Mouse (Mus musculus) left cerebral cortex, adult 18-20 months (tissue): ENCODE data around the gene Sf3b2. TPM values are rescaled to one million over a fixed set of nuclear protein-coding genes. Genes with fewer than 3 reads are reported as not detected.
"Not testable (repeated sequence)": the region's sequence is repeated elsewhere in the genome, so short reads cannot be mapped to it uniquely, and the experiment has no call there.

Source experiments
- DNase-seq, 2 experiments: peaks; one replicate each; pipeline ENCODE4 v3.0.0; 2021 to 2022; ENCODE audit warnings: low spot score in 2 of 2, mixed read lengths in 1 of 2
- total RNA-seq, 2 experiments: library from RNA; stranded (reverse); gene quantifications; 2 replicates each; pipeline ENCODE4 v1.2.3; 2021

Gene Sf3b2
- total RNA-seq, 2 experiments from 2014 or later = 209 to 213 TPM

- no peak for DNase-seq
Observed at GRCm38 (mm10) chr19:5273916-5274315, 21.3 kb downstream of the Sf3b2 start.

- peak; percentile 73 to 87 for DNase-seq
Observed at GRCm38 (mm10) chr19:5272801-5273733, 22.2 kb downstream of the Sf3b2 start, which contains the start of gene Pacs1. Pacs1 (minus strand) TSS chr19:5273119.

- peak; percentile 12 to 20 for DNase-seq
Observed at GRCm38 (mm10) chr19:5272326-5272795, 22.9 kb downstream of the Sf3b2 start.

DNA sequence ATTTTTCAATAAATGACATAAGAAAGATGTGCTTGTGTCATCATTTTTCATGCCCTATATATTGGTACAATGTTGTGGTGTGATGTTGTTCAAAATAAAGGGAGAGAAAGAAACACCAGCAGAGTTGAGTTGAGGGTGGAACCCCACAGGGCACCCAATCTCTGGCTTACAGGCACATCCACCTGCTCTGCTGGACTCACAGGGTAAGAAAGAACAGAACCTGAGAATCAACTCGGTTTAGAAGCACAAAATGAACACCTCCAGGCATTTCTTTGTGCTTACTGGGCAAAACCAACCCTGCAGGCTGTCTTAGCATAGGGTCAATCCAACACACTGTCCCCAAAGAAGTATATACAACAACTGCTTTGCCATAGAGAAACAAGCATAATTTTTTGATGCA is 23.8 kb downstream of the Sf3b2 start:
- DNase-seq = no peak

- DNase-seq = no peak
Observed at GRCm38 (mm10) chr19:5269392-5269791, 25.9 kb downstream of the Sf3b2 start.

- no peak for DNase-seq
Observed at GRCm38 (mm10) chr19:5268875-5269274, 26.4 kb downstream of the Sf3b2 start.

DNA sequence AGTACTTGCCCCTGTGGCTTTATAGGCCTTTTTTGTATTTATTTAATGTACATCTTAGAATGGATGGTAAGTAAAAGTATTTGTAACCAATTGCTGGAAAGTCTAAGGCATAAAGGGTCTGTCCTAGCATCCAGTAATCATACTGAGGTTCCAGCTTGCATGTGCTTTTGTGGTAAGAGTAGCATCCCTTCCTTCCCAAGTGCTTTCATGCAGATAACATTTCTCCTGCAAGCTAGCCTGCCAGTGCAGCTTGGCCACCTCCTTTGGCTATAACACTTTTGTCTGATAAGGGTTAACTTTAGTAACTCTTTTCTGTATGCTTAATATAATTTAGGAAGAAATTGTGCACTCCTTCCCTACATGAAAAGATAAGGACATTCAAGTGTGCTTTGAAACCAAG is 27.2 kb downstream of the Sf3b2 start:
- DNase-seq = no peak

DNA sequence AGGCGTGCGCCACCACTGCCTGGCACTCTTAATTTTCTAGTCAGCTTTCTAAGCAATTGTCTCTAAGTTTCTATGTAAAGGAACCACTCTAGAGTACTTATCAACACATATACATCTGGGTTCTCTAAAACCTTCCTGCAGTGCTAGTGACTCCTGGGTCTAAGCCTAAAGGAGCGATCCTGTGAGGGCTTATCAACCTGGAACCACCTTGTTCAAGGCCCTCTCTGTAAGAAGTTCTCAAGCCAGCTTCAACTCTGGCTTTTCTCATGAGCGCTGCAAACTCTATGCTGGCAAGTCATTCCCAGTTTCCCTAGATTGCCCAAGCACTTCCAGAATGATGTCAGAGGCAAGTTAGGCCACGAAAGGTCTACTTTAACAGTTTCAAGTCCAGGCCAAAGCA is 28.2 kb downstream of the Sf3b2 start:
- no peak for DNase-seq

- DNase-seq = no peak
Observed at GRCm38 (mm10) chr19:5257140-5257539, 38.1 kb downstream of the Sf3b2 start.

DNA sequence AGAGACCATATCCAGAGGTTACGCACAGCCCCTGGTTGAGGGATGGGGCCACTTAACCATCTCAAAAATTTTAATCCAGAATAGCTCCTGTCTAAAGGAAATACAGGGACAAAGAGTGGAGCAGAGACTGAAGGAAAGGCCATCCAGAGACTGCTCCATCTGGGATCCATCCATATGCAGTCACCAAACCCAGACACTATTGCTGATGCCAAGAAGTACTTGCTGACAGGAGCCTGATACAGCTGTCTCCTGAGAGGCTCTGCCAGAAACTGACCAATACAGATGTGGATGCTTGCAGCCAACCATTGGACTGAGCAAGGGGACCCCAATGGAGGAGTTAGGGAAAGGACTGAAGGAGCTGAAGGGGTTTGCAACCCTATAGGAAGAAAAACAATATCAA is 58.3 kb downstream of the Sf3b2 start:
- DNase-seq = not testable (repeated sequence)

DNA sequence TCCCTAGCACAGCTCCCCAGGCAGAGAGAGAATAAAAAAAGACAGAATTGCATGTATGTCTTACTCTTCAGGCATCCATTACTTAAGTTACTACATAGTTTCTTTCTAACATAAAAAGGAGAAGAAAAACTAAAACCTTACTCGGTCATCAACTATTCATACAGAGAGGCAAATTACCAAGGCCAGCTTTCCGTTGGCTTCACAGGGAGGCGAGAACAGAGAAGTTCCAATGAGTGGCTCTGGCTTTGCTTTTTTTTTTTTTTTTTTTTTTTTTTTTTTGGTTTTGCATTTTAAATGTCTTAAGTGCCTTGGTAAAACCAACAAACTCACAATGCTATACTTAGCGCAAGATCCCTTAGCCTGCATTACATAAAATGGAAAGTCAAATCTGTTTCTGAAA is 62.6 kb downstream of the Sf3b2 start:
- no peak for DNase-seq

DNA sequence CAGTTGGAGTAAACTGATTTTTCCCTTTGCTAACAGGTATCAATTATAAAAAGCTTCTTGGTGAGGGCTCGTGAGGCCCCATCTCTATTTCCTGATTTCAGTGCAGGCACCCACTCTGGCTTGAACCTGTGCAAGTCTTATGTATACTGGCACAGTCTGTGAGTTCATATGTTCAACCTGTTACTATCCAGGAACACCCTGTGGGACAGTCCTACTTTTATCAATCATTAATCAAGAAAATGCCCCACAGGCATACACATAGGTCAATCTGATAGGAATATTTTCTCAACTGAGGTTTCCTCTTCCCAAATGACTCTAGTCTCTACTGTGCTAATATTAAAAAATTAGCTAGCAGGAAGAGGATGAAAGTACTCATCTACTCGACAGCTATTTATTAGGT is 65.1 kb downstream of the Sf3b2 start:
- DNase-seq = no peak

GRCm38 (mm10) chr19:5224624-5225023 is 70.6 kb downstream of the Sf3b2 start:
- no peak for DNase-seq

- no peak for DNase-seq
Observed at GRCm38 (mm10) chr19:5224077-5224476, 71.2 kb downstream of the Sf3b2 start.

Other genes starting within 250 kb of the Sf3b2 start
- gene Rin1, start 245.0 kb downstream of the Sf3b2 start, total RNA-seq = 10 to 100 TPM; 75.4 to 75.5 TPM
- 1 to 10 TPM; 3.5 to 4.5 TPM for gene Cd248, start 227.4 kb downstream of the Sf3b2 start, total RNA-seq
- gene Tmem151a, start 209.9 kb downstream of the Sf3b2 start, total RNA-seq = 100 to 1,000 TPM; 146 to 149 TPM
- 10 to 100 TPM; 21.6 to 25.5 TPM for gene Yif1a, start 206.9 kb downstream of the Sf3b2 start, total RNA-seq
- 100 to 1,000 TPM; 215 to 221 TPM for gene Cnih2, start 196.9 kb downstream of the Sf3b2 start, total RNA-seq
- 100 to 1,000 TPM; 157 to 165 TPM for gene Rab1b, start 188.4 kb downstream of the Sf3b2 start, total RNA-seq
- 100 to 1,000 TPM; 261 to 289 TPM for gene Klc2, start 176.9 kb downstream of the Sf3b2 start, total RNA-seq
- gene Pacs1, start 22.3 kb downstream of the Sf3b2 start, total RNA-seq = 10 to 100 TPM; 57.3 to 61.0 TPM
- gene Gal3st3, start 2.9 kb upstream of the Sf3b2 start, total RNA-seq = 10 to 100 TPM; 70.5 to 73.8 TPM
- gene Catsper1, start 40.3 kb upstream of the Sf3b2 start, total RNA-seq = not detected
- 10 to 100 TPM; 25.4 to 26.9 TPM for gene Cst6, start 54.1 kb upstream of the Sf3b2 start, total RNA-seq
- 10 to 100 TPM; 22.6 to 26.3 TPM for gene Eif1ad, start 71.3 kb upstream of the Sf3b2 start, total RNA-seq
- 10 to 100 TPM; 83.5 to 84.2 TPM for gene Banf1, start 71.7 kb upstream of the Sf3b2 start, total RNA-seq
- gene Sart1, start 93.2 kb upstream of the Sf3b2 start, total RNA-seq = 10 to 100 TPM; 78.4 to 88.6 TPM
- not detected for gene Tsga10ip, start 107.1 kb upstream of the Sf3b2 start, total RNA-seq
- 100 to 1,000 TPM; 263 to 283 TPM for gene Drap1, start 129.5 kb upstream of the Sf3b2 start, total RNA-seq
- 10 to 100 TPM; 73.6 to 75.6 TPM for gene AI837181, start 129.7 kb upstream of the Sf3b2 start, total RNA-seq
- not detected for gene Fosl1, start 152.1 kb upstream of the Sf3b2 start, total RNA-seq
- gene Ccdc85b, start 162.4 kb upstream of the Sf3b2 start, total RNA-seq = 10 to 100 TPM; 28.3 to 31.5 TPM
- 10 to 100 TPM; 91.2 to 98.9 TPM for gene Fibp, start 165.2 kb upstream of the Sf3b2 start, total RNA-seq
- gene Ctsw, start 173.1 kb upstream of the Sf3b2 start, total RNA-seq = under 1 TPM; 0.33 to 0.61 TPM
- 10 to 100 TPM; 12.9 to 15.9 TPM for gene Efemp2, start 178.5 kb upstream of the Sf3b2 start, total RNA-seq
- gene Mus81, start 192.9 kb upstream of the Sf3b2 start, total RNA-seq = 10 to 100 TPM; 28.0 to 33.9 TPM
- gene Cfl1, start 195.0 kb upstream of the Sf3b2 start, total RNA-seq = 1,000 to 10,000 TPM; 1,316 to 1,327 TPM
- gene 1700020D05Rik, start 208.3 kb upstream of the Sf3b2 start, total RNA-seq = 1 to 10 TPM; 5.3 to 6.7 TPM
- gene Snx32, start 215.1 kb upstream of the Sf3b2 start, total RNA-seq = 10 to 100 TPM; 88.3 TPM